Mouse (Mus musculus) thymus, adult 2 months (tissue): ENCODE data around the gene Gm17359. TPM values are rescaled to one million over a fixed set of nuclear protein-coding genes. Genes with fewer than 3 reads are reported as not detected.

Experiments used
- DNase-seq: peaks from one replicate; pipeline ENCODE4 v3.0.0; 2021
- H3K27ac ChIP-seq: fragments of 200-500 bp; 2 replicates; pipeline ENCODE4 v1.5.1; 2012; ENCODE audit warnings: low read length, control low read depth; ENCODE audit not compliant: control insufficient read depth, insufficient read depth
- H3K27me3 ChIP-seq: fragments of 200-500 bp; 2 replicates; pipeline ENCODE4 v1.6.1; 2012; ENCODE audit warnings: mild to moderate bottlenecking, low read length, moderate library complexity, mixed read lengths; ENCODE audit not compliant: control insufficient read depth, insufficient read depth
- H3K36me3 ChIP-seq: fragments of 200-500 bp; 2 replicates; pipeline ENCODE4 v1.6.1; 2012; ENCODE audit warnings: mild to moderate bottlenecking, low read length, moderate library complexity; ENCODE audit not compliant: control insufficient read depth, insufficient read depth
- H3K4me1 ChIP-seq: fragments of 200-500 bp; replicated peaks from 2 replicates; pipeline ENCODE4 v1.6.1; 2012; ENCODE audit warnings: low read length; ENCODE audit not compliant: control insufficient read depth, insufficient read depth
- H3K4me3 ChIP-seq: fragments of 200-500 bp; 2 replicates; pipeline ENCODE4 v1.5.1; 2012; ENCODE audit warnings: mild to moderate bottlenecking, low read length, control low read depth, moderate library complexity; ENCODE audit not compliant: control insufficient read depth, insufficient read depth
- CTCF ChIP-seq: fragments of 200-500 bp; IDR thresholded peaks from 2 replicates; pipeline ENCODE4 v1.5.1; 2012; ENCODE audit warnings: mild to moderate bottlenecking, control low read depth, low read length, moderate library complexity, borderline replicate concordance; ENCODE audit not compliant: control insufficient read depth, poor library complexity, insufficient read depth; ENCODE audit errors: extremely low read depth
- POLR2A ChIP-seq: fragments of 200-500 bp; IDR thresholded peaks from 2 replicates; pipeline ENCODE4 v1.6.1; 2012; ENCODE audit warnings: mild to moderate bottlenecking, low read length, control low read depth, moderate library complexity; ENCODE audit not compliant: control insufficient read depth, poor library complexity, insufficient read depth; ENCODE audit errors: extremely low read depth
- WGBS: fragments of 180-500 bp; shearing (Covaris S2); methylation state at CpG from one replicate; pipeline ENCODE4 v1.1.7; 2018; 5-methylcytosine and 5-hydroxymethylcytosine counted together
- polyA plus RNA-seq: library from polyadenylated mRNA; depleted of rRNA; stranded (reverse); fragments of >200 nt; gene quantifications from 2 replicates; pipeline ENCODE4 v1.2.3, GENCODE M21; 2012

Gene Gm17359
- polyA plus RNA-seq, 1 experiment = 0.11 TPM

- Histone ChIP-seq H3K4me1 (no peaks in the 10 kb centered on the region), H3K27ac (no peak overlapping the region), H3K4me3 (no peak overlapping the region), H3K36me3 (no peaks in the 10 kb centered on the region), H3K27me3 (no peaks in the 10 kb centered on the region)
- DNase-seq = no peak
- WGBS = 93% methylated on average over 9 of the region's 9 CpGs
- TF ChIP-seq CTCF = no peak
- TF ChIP-seq POLR2A = no peak
Measured at GRCm38 (mm10) chr3:79434436-79434835, 98.0 kb downstream of the Gm17359 start.

- Histone ChIP-seq H3K27me3 (no peaks in the 10 kb centered on the region), H3K4me1 (no peaks in the 10 kb centered on the region), H3K4me3 (no peak overlapping the region), H3K27ac (no peak overlapping the region), H3K36me3 (no peaks in the 10 kb centered on the region)
- WGBS = 96% methylated on average over 5 of the region's 5 CpGs
- no peak for DNase-seq
- no peak for TF ChIP-seq POLR2A
- no peak for TF ChIP-seq CTCF
Measured at GRCm38 (mm10) chr3:79434985-79435384, 98.5 kb downstream of the Gm17359 start.

- Histone ChIP-seq H3K27ac (no peak overlapping the region), H3K4me1 (no peaks in the 10 kb centered on the region), H3K27me3 (no peaks in the 10 kb centered on the region), H3K36me3 (no peaks in the 10 kb centered on the region), H3K4me3 (no peak overlapping the region)
- TF ChIP-seq CTCF (no peak), POLR2A (no peak)
- WGBS = 90% methylated on average over 7 of the region's 7 CpGs
- no peak for DNase-seq
Measured at GRCm38 (mm10) chr3:79436186-79436585, 99.7 kb downstream of the Gm17359 start.

GRCm38 (mm10) chr3:79438276-79438675 lies 101.8 kb downstream of the Gm17359 start:
- Histone ChIP-seq H3K36me3 (no peaks in the 10 kb centered on the region), H3K27ac (no peak overlapping the region), H3K4me3 (no peak overlapping the region), H3K4me1 (no peaks in the 10 kb centered on the region), H3K27me3 (no peaks in the 10 kb centered on the region)
- no peak for DNase-seq
- 91% methylated on average over 3 of the region's 3 CpGs for WGBS
- TF ChIP-seq POLR2A = no peak
- no peak for TF ChIP-seq CTCF

GRCm38 (mm10) chr3:79440976-79441491 lies 104.6 kb downstream of the Gm17359 start:
- no peak overlapping the region for H3K4me3 ChIP-seq
- no peak for DNase-seq
- WGBS = 93% methylated on average over 12 of the region's 12 CpGs
- H3K27me3 ChIP-seq = no peaks in the 10 kb centered on the region
- H3K27ac ChIP-seq = no peak overlapping the region
- H3K4me1 ChIP-seq = no peaks in the 10 kb centered on the region
- no peaks in the 10 kb centered on the region for H3K36me3 ChIP-seq
- no peak for TF ChIP-seq CTCF
- no peak for TF ChIP-seq POLR2A

GRCm38 (mm10) chr3:79443850-79444249 lies 107.4 kb downstream of the Gm17359 start:
- H3K27me3 ChIP-seq = no peaks in the 10 kb centered on the region

GRCm38 (mm10) chr3:79445041-79445440 lies 108.6 kb downstream of the Gm17359 start:
- no peaks in the 10 kb centered on the region for H3K27me3 ChIP-seq
- H3K4me3 ChIP-seq = no peak overlapping the region
- WGBS = 75% methylated on average over 8 of the region's 8 CpGs
- H3K4me1 ChIP-seq = no peaks in the 10 kb centered on the region
- TF ChIP-seq CTCF (no peak), POLR2A (no peak)
- DNase-seq = no peak
- H3K27ac ChIP-seq = no peak overlapping the region
- no peaks in the 10 kb centered on the region for H3K36me3 ChIP-seq

More at GRCm38 (mm10) chr3:79443850-79444249, 107.4 kb downstream of the Gm17359 start:
- Histone ChIP-seq H3K4me1 (no peaks in the 10 kb centered on the region), H3K27ac (no peak overlapping the region), H3K4me3 (no peak overlapping the region), H3K36me3 (no peaks in the 10 kb centered on the region)
- WGBS = 87% methylated on average over 4 of the region's 4 CpGs
- no peak for TF ChIP-seq POLR2A
- TF ChIP-seq CTCF = no peak
- DNase-seq = no peak
